Comparison of ENCODE assay signal across 15 mouse cellular contexts in genomic region chr12:12723724-12724487, GRCm38 (mm10).
DNase-seq lines count a peak whose midpoint lies in the region; ATAC-seq and TF ChIP-seq lines count a peak whose summit lies in the region.
"Had no signal": no experiment of that assay in that cellular context is flagged by ENCODE, and none has a peak within 500 bp of the region (broad histone marks: within the 10 kb centered on the region; RNA-seq: fewer than 3 reads in every experiment).

No protein-coding gene starts in this region.

- H3K36me3 ChIP-seq in embryonic facial prominence, embryonic 12.5 days = no peaks in the 10 kb centered on the region
- no peaks in the 10 kb centered on the region for H3K36me3 ChIP-seq in hindbrain, embryonic 13.5 days
- H3K36me3 ChIP-seq in midbrain, postnatal 0 days (ENCODE audit: insufficient read depth, low read length) = no peaks in the 10 kb centered on the region
- no peaks in the 10 kb centered on the region for H3K36me3 ChIP-seq in thymus, adult 2 months (ENCODE audit: control insufficient read depth, insufficient read depth, low read length)
- H3K36me3 ChIP-seq: limb, embryonic 15.5 days had no signal

- no peak overlapping the region for H3K4me2 ChIP-seq in embryonic facial prominence, embryonic 12.5 days (replicated peaks)
- H3K4me2 ChIP-seq in hindbrain, embryonic 13.5 days = peak overlapping the region; percentile 42
- H3K4me2 ChIP-seq in midbrain, postnatal 0 days (ENCODE audit: low read depth, low read length, poor library complexity, severe bottlenecking) = peak overlapping the region; percentile 41; the same call in 1 of the 2 replicates
- H3K4me2 ChIP-seq: limb, embryonic 15.5 days had no signal

- no peaks in the 10 kb centered on the region for H3K9me3 ChIP-seq in embryonic facial prominence, embryonic 12.5 days
- H3K9me3 ChIP-seq in hindbrain, embryonic 13.5 days = no peaks in the 10 kb centered on the region
- H3K9me3 ChIP-seq in midbrain, postnatal 0 days (ENCODE audit: low read length) = no peaks in the 10 kb centered on the region
- H3K9me3 ChIP-seq: limb, embryonic 15.5 days had no signal

- TF ChIP-seq POLR2A in thymus, adult 2 months (IDR thresholded peaks at IDR 0.05; ENCODE audit: control insufficient read depth, extremely low read depth, insufficient read depth, low read length, poor library complexity) = no peak

- WGBS in embryonic facial prominence, embryonic 12.5 days = 68% methylated on average over 12 of the region's 12 CpGs
- WGBS in hindbrain, embryonic 13.5 days = 19% methylated on average over 12 of the region's 12 CpGs
- WGBS in midbrain, postnatal 0 days = 33% methylated on average over 12 of the region's 12 CpGs
- WGBS in thymus, adult 2 months = 90% methylated on average over 12 of the region's 12 CpGs

- ATAC-seq in frontal cortex, adult (ENCODE audit: low TSS enrichment) = peak; percentile 69
- ATAC-seq in embryonic facial prominence, embryonic 12.5 days (ENCODE audit: insufficient number of reproducible peaks, insufficient read depth, low FRiP score, low TSS enrichment) = peak; percentile 57; the same call in 1 of the 2 replicates
- ATAC-seq in hindbrain, embryonic 13.5 days (ENCODE audit: low FRiP score) = 0 out of 2 replicates have a peak, but pooled peaks have one; percentile 34
- ATAC-seq in midbrain, postnatal 0 days (ENCODE audit: low FRiP score) = peak; percentile 39

- intact Hi-C loops in gastrocnemius, adult 2 months (cut with DNase I) = no loop called here

- TF ChIP-seq CTCF in midbrain, postnatal 0 days (IDR thresholded peaks at IDR 0.05) = 0 out of 2 replicates have a peak, but pooled peaks have one; percentile 11
- no peak for TF ChIP-seq CTCF in gastrocnemius, adult 2 months (IDR thresholded peaks at IDR 0.05)
- TF ChIP-seq CTCF in thymus, adult 2 months (IDR thresholded peaks at IDR 0.05; ENCODE audit: borderline replicate concordance, control insufficient read depth, extremely low read depth, insufficient read depth, low read length, poor library complexity) = no peak

- H3K4me3 ChIP-seq in embryonic facial prominence, embryonic 12.5 days = no peak overlapping the region
- no peak overlapping the region for H3K4me3 ChIP-seq in hindbrain, embryonic 13.5 days
- H3K4me3 ChIP-seq in midbrain, postnatal 0 days (ENCODE audit: low read depth, low read length) = no peak overlapping the region
- H3K4me3 ChIP-seq in gastrocnemius, adult 2 months = no peak overlapping the region
- H3K4me3 ChIP-seq in thymus, adult 2 months (ENCODE audit: control insufficient read depth, insufficient read depth, low read length) = no peak overlapping the region
- H3K4me3 ChIP-seq: limb, embryonic 15.5 days had no signal

- no peak for DNase-seq in frontal cortex, postnatal 14 days (ENCODE audit: low spot score in 2 of 2)
- no peak for DNase-seq in midbrain, postnatal 0 days (ENCODE audit: low spot score)
- no peak for DNase-seq in adrenal gland, adult (ENCODE audit: inconsistent age in 2 of 2, low spot score in 1 of 2)
- no peak for DNase-seq in gastrocnemius, adult 2 months
- no peak for DNase-seq in thymus, adult 2 months
- DNase-seq: cerebellum, postnatal 36 days; heart, adult 18-20 months; heart, postnatal 36 days; lung, postnatal 10 days; thymus, postnatal 36 days had no signal

- peaks cover 14% of the 10 kb centered on the region for H3K4me1 ChIP-seq in embryonic facial prominence, embryonic 12.5 days
- H3K4me1 ChIP-seq in hindbrain, embryonic 13.5 days (replicated peaks) = peaks cover 36% of the 10 kb centered on the region
- peaks cover 12% of the 10 kb centered on the region; the same call in 1 of the 2 replicates for H3K4me1 ChIP-seq in midbrain, postnatal 0 days (ENCODE audit: insufficient read depth, low read length)
- H3K4me1 ChIP-seq in thymus, adult 2 months (replicated peaks; ENCODE audit: control insufficient read depth, insufficient read depth, low read length) = no peaks in the 10 kb centered on the region

- H3K27ac ChIP-seq in embryonic facial prominence, embryonic 12.5 days = no peak overlapping the region
- peak overlapping the region; percentile 56; the same call in 1 of the 2 replicates for H3K27ac ChIP-seq in hindbrain, embryonic 13.5 days
- H3K27ac ChIP-seq in midbrain, postnatal 0 days (ENCODE audit: low read depth, low read length) = no peak overlapping the region
- no peak overlapping the region for H3K27ac ChIP-seq in gastrocnemius, adult 2 months
- no peak overlapping the region for H3K27ac ChIP-seq in thymus, adult 2 months (ENCODE audit: control insufficient read depth, insufficient read depth, low read length)
- H3K27ac ChIP-seq: kidney, postnatal 0 days; limb, embryonic 15.5 days had no signal

- no peak overlapping the region for H3K9ac ChIP-seq in embryonic facial prominence, embryonic 12.5 days
- no peak overlapping the region for H3K9ac ChIP-seq in hindbrain, embryonic 13.5 days
- H3K9ac ChIP-seq in midbrain, postnatal 0 days (replicated peaks; ENCODE audit: low read length, poor library complexity, severe bottlenecking) = no peak overlapping the region
- H3K9ac ChIP-seq: limb, embryonic 15.5 days had no signal

- peaks cover 4% of the 10 kb centered on the region; the same call in 1 of the 2 replicates for H3K27me3 ChIP-seq in embryonic facial prominence, embryonic 12.5 days
- H3K27me3 ChIP-seq in hindbrain, embryonic 13.5 days = 0 out of 2 replicates have a peak, but pooled peaks cover 9% of the 10 kb centered on the region
- H3K27me3 ChIP-seq in midbrain, postnatal 0 days (ENCODE audit: insufficient read depth, low read length) = 0 out of 2 replicates have a peak, but pooled peaks cover 7% of the 10 kb centered on the region
- no peaks in the 10 kb centered on the region for H3K27me3 ChIP-seq in thymus, adult 2 months (ENCODE audit: control insufficient read depth, insufficient read depth, low read length)
